ENCODE assay signal across 8 mouse cellular contexts in the genomic region with DNA sequence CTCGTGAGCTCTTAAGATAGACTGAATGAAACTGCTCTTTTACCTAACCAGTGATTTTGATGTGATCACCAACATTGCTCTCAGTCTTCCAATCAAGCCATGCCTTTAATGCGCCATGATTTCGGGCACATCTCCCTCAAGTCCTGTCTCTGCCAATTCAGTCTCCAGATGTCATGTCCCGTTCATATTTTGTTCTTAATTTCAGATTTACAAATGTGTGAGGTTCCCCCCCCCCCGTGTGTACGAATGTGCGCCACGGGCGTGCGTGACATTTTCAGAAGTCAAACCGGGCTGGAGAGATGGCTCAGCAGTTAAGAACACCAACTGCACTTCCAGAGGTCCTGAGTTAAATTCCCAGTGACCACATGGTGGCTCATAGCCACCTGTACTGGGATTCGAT. TPM values are rescaled to one million over a fixed set of nuclear protein-coding genes. Genes with fewer than 3 reads are reported as not detected.
A peak's percentile ranks its signal among the peaks of the same experiment; 100 is the strongest.
DNase-seq lines count a peak whose midpoint lies in the region; ATAC-seq and TF ChIP-seq lines count a peak whose summit lies in the region.

No protein-coding gene starts in this region.

- TF ChIP-seq POLR2A in myocyte (IDR thresholded peaks at IDR 0.05; ENCODE audit: insufficient read length, low read depth), result no peak

- 6% methylated on average over 12 of the region's 12 CpGs for WGBS in embryonic facial prominence, embryonic 10.5 days
- under 1% methylated on average over 12 of the region's 12 CpGs for WGBS in intestine, postnatal 0 days

- no peak for TF ChIP-seq CTCF in layer of hippocampus, adult 2 months (conservative IDR thresholded peaks at IDR 0.05)
- TF ChIP-seq CTCF in intestine, postnatal 0 days (IDR thresholded peaks at IDR 0.05; ENCODE audit: low read depth), result peak; percentile 12; the same call in 1 of the 2 replicates

- intact Hi-C loops in left cerebral cortex, postnatal 14 days (cut with DNase I), result loop anchor here (10.0 kb wide), 1 partner anchor 249 kb away; a partner anchor contains a TSS

- peak; percentile 9; the same call in 1 of the 2 replicates for ATAC-seq in intestine, postnatal 0 days

- peaks cover 39% of the 10 kb centered on the region for H3K36me3 ChIP-seq in embryonic facial prominence, embryonic 10.5 days (replicated peaks)
- peaks cover 34% of the 10 kb centered on the region for H3K36me3 ChIP-seq in intestine, postnatal 0 days (ENCODE audit: control insufficient read depth, insufficient read depth)
- H3K36me3 ChIP-seq in myocyte (ENCODE audit: control insufficient read depth, insufficient read depth), result peaks cover 38% of the 10 kb centered on the region

- no peaks in the 10 kb centered on the region for H3K27me3 ChIP-seq in embryonic facial prominence, embryonic 10.5 days (replicated peaks; ENCODE audit: low read depth, poor library complexity, severe bottlenecking)
- no peaks in the 10 kb centered on the region for H3K27me3 ChIP-seq in intestine, postnatal 0 days (replicated peaks; ENCODE audit: control insufficient read depth, insufficient read depth, low read length)
- no peaks in the 10 kb centered on the region for H3K27me3 ChIP-seq in myocyte (ENCODE audit: control insufficient read depth, insufficient read depth, insufficient read length)

- peak overlapping the region; percentile 97 for H3K27ac ChIP-seq in layer of hippocampus, adult 2 months
- H3K27ac ChIP-seq in embryonic facial prominence, embryonic 10.5 days (replicated peaks), result peak overlapping the region; percentile 96
- H3K27ac ChIP-seq in intestine, postnatal 0 days (ENCODE audit: low read depth, low read length), result peak overlapping the region; percentile 87

- H3K4me3 ChIP-seq in layer of hippocampus, adult 2 months, result peak overlapping the region; percentile 96
- H3K4me3 ChIP-seq in embryonic facial prominence, embryonic 10.5 days, result peak overlapping the region; percentile 89
- H3K4me3 ChIP-seq in intestine, postnatal 0 days (ENCODE audit: low read depth, low read length), result peak overlapping the region; percentile 60
- H3K4me3 ChIP-seq in myocyte, result peak overlapping the region; percentile 91

- H3ac ChIP-seq in myocyte (ENCODE audit: control insufficient read depth, insufficient read length), result peak overlapping the region; percentile 32

- no peak for DNase-seq in layer of hippocampus, adult 2 months (ENCODE audit: low spot score in 2 of 2)
- no peak for DNase-seq in layer of hippocampus, adult 8-10 months (ENCODE audit: low spot score in 2 of 2)
- no peak for DNase-seq in embryonic facial prominence, embryonic 10.5 days (ENCODE audit: low spot score)
- no peak for DNase-seq in right cerebral cortex, adult 18-20 months
- no peak for DNase-seq in retina, postnatal 1 day
- DNase-seq in left cerebral cortex, postnatal 14 days (ENCODE audit: low spot score in 2 of 2), result no peak

- peak overlapping the region; percentile 70 for H3K4me2 ChIP-seq in intestine, postnatal 0 days (replicated peaks; ENCODE audit: low read depth)
- peak overlapping the region; percentile 82 for H3K4me2 ChIP-seq in myocyte (ENCODE audit: low read depth)

- H3K9me3 ChIP-seq in embryonic facial prominence, embryonic 10.5 days, result no peaks in the 10 kb centered on the region
- no peaks in the 10 kb centered on the region for H3K9me3 ChIP-seq in intestine, postnatal 0 days (ENCODE audit: control insufficient read depth)

- H3K79me2 ChIP-seq in myocyte (ENCODE audit: control insufficient read depth, insufficient read depth), result peaks cover 36% of the 10 kb centered on the region

- peak overlapping the region; percentile 40; the same call in 1 of the 2 replicates for H3K9ac ChIP-seq in intestine, postnatal 0 days (ENCODE audit: low read depth, low read length)

- peaks cover 27% of the 10 kb centered on the region for H3K4me1 ChIP-seq in embryonic facial prominence, embryonic 10.5 days
- 0 out of 2 replicates have a peak, but pooled peaks cover 3% of the 10 kb centered on the region for H3K4me1 ChIP-seq in intestine, postnatal 0 days (replicated peaks; ENCODE audit: control insufficient read depth, insufficient read depth, low read length)

TF ChIP-seq in myocyte, 11 proteins besides CTCF, POLR2A, EP300 and RAD21:
- TF ChIP-seq MYOG (IDR thresholded peaks at IDR 0.05; ENCODE audit: control insufficient read depth in 1 of 3, insufficient read depth in 1 of 3, insufficient read length in 2 of 3, low read depth in 2 of 3) (no peak), SRF (IDR thresholded peaks at IDR 0.05; ENCODE audit: control insufficient read depth, insufficient read length, low read depth) (no peak), TCF3 (IDR thresholded peaks at IDR 0.05; ENCODE audit: insufficient read length, low read depth) (no peak), USF1 (IDR thresholded peaks at IDR 0.05; ENCODE audit: low read depth) (no peak), TCF12 (IDR thresholded peaks at IDR 0.05; ENCODE audit: insufficient read depth, poor library complexity, severe bottlenecking) (no peak), POLR2AphosphoS2 (IDR thresholded peaks at IDR 0.05; ENCODE audit: insufficient read length, low read depth) (no peak), MYOD1 (IDR thresholded peaks at IDR 0.05; ENCODE audit: control insufficient read depth in 1 of 3, insufficient read length in 2 of 3, low read depth in 2 of 3) (no peak), MAX (IDR thresholded peaks at IDR 0.05; ENCODE audit: low read depth) (no peak)

RNA-seq across cellular contexts. Expression of a gene that starts 7.4 kb away (rescaled TPM):
- total RNA-seq in layer of hippocampus, adult 2 months (2021), result 100 to 1,000 TPM; 356 to 380 TPM
- total RNA-seq in layer of hippocampus, adult 8-10 months (2022), result 100 to 1,000 TPM; 383 to 406 (median 399) TPM
- polyA plus RNA-seq in embryonic facial prominence, embryonic 10.5 days (2016; fragmentation: Nextera tagmentation; extraction: Ambion mirVana), result 5.9 and 7.0 TPM in 2 replicates
- 6.8 and 10.4 TPM in 2 replicates for polyA plus RNA-seq in intestine, postnatal 0 days (2015; fragmentation: Nextera tagmentation; extraction: Ambion mirVana)
- polyA plus RNA-seq in myocyte (2012; fragmentation: generic; extraction: Trizol), result 54.7 TPM
- 100 to 1,000 TPM; 534 to 540 TPM for total RNA-seq in left cerebral cortex, postnatal 14 days (2021)

RNA-seq across cellular contexts. Expression of a gene that starts 7.9 kb away (rescaled TPM):
- total RNA-seq in layer of hippocampus, adult 2 months (2021), result 100 to 1,000 TPM; 558 to 583 TPM
- total RNA-seq in layer of hippocampus, adult 8-10 months (2022), result 100 to 1,000 TPM; 431 to 611 (median 527) TPM
- 1,034 and 1,049 TPM in 2 replicates for polyA plus RNA-seq in embryonic facial prominence, embryonic 10.5 days (2016; fragmentation: Nextera tagmentation; extraction: Ambion mirVana)
- 436 and 450 TPM in 2 replicates for polyA plus RNA-seq in intestine, postnatal 0 days (2015; fragmentation: Nextera tagmentation; extraction: Ambion mirVana)
- 1,089 TPM for polyA plus RNA-seq in myocyte (2012; fragmentation: generic; extraction: Trizol)
- 100 to 1,000 TPM; 449 to 461 TPM for total RNA-seq in left cerebral cortex, postnatal 14 days (2021)

RNA-seq across cellular contexts. Expression of a gene that starts 49.2 kb away (rescaled TPM):
- total RNA-seq in layer of hippocampus, adult 2 months (2021), result 10 to 100 TPM; 28.2 to 30.2 TPM
- 10 to 100 TPM; 27.3 to 29.5 (median 29.0) TPM for total RNA-seq in layer of hippocampus, adult 8-10 months (2022)
- polyA plus RNA-seq in embryonic facial prominence, embryonic 10.5 days (2016; fragmentation: Nextera tagmentation; extraction: Ambion mirVana), result 43.3 and 45.3 TPM in 2 replicates
- polyA plus RNA-seq in intestine, postnatal 0 days (2015; fragmentation: Nextera tagmentation; extraction: Ambion mirVana), result 12.6 and 13.6 TPM in 2 replicates
- 33.3 TPM for polyA plus RNA-seq in myocyte (2012; fragmentation: generic; extraction: Trizol)
- total RNA-seq in left cerebral cortex, postnatal 14 days (2021), result 10 to 100 TPM; 26.2 to 27.8 TPM
